Mouse (Mus musculus): ENCODE data around the gene Casd1.

The Casd1 gene

DNA sequence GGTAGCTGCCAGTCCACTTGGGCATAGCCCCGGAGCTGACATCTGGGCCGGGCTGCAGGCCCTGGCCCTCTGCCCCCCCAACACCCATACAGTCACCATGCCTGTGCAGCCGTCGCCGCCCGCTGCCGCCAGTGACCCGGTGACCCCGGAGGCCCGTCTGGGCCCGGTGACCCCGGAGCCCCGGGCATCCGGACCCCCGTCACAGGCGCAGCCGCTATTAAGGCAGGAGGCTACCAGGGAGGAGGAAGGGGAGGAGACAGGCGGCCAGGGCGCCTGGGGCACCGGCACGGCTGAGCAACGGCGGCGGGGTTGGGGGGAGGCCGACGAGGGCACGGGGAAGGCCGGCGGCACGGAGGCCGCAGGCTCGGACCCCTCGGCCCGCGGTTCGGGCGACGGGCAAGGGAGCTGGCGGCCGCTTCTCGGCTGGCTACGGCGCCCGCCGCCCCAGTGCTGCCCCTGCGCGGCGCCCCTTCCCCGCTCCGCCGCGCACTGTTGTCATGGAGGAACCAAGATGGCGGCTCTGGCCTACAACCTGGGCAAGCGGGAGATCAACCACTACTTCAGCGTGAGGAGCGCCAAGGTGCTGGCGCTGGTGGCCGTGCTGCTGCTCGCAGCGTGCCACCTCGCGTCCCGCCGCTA lies at the start of gene Casd1:
Gene Casd1 (plus strand): TSS at position 182 of the 639 bp plus-strand sequence.
- DNase-seq (ENCODE audit: low spot score), result peak; percentile 84

DNA sequence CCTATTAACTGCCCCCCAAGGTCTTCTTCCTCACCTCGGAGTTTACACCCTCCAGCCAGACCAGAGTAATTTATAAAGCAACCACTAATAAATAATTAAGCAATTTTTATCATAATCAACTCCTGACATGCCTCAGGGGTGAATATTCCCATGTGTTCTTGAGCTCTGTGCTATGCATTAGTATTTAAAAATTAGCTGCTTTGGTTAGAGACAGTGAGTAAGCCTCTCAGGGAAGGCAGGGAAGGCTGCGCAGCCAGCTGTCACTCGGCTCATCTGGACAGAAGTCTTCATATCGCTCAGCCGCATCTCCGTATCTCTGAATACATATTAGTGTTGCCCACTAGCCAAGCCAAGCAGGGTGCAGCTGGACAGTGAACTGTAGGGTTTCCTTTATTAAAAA lies 45.3 kb upstream of the Casd1 start:
- no peak for DNase-seq (ENCODE audit: low spot score)

DNA sequence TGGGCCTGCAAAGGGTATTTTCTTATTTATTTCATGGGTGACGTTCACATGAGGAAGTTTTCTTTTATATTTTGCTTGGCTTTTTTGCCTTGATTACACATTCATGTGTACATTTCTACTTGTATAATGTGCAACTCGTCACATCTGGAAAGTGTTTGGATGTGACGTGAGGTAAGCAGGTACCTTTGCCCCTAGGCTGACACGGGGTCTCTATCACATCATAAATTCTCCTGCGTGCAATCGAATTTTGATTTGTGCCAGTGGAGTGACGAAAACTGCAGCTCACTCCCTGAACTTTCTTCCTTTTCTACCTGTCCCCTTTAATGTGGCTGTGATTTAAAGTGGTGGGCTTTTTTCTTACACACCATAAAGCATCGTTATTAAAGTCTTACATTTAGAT lies 43.6 kb upstream of the Casd1 start:
- DNase-seq (ENCODE audit: low spot score), result peak; percentile 56

DNA sequence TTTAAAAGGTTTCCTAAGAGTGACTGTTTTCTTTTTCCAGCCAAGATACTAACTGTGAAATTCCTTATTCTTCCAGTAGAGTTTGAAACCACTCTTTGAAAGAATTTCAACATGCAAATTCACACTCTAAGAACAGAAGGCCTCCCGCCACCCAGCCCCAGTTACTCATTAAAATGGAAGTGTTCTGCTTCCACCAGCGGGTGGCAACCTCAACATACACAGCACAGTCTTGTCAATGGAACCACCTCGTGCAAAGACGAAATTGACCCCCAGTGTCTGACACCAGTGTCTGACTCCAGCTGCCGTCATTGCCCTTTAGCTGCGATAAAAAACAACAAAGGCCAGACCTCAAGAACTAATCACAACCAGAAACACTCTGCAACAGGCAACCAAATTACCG lies 43.0 kb upstream of the Casd1 start:
- peak; percentile 92 for DNase-seq (ENCODE audit: low spot score)

DNA sequence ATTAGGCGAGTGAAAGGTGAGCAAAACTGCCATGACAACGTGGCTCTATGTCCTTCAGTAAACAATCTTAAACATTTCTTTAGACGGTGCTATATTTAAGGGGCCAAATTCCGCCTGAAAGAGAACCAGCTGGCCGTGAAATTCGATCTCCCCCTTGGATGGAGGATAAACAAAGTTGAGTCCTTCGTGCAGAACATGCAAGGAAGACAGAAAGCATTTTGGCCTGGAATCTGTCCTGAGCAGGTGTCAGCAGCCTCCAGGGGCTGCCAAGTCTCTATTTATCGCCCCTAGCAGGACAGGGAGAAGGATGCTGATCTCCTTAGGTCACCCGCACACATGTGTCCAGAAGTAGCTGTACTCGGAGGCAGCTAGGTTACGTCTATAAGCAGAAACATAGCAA lies 39.5 kb upstream of the Casd1 start:
- peak; percentile 81 for DNase-seq (ENCODE audit: low spot score)

DNA sequence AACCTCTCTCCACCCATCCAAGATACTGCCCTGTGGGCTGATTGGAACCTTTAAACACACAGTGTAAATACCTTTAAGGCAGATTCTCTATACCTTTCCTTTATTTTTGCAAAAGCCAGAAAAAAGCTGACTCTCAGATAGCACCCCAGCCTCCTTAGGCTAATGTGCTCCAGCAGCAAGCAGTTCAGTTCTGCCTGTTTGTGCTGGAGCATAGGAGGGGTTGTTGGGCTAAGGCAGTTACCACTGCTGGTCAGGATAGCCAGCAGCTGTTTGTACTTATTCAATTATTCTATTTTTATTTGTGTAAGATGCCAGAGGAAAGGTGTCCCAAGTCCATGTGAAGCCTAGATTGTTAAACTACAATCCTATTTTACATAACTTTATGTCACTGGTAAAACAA lies 39.0 kb upstream of the Casd1 start:
- DNase-seq (ENCODE audit: low spot score), result peak; percentile 51

DNA sequence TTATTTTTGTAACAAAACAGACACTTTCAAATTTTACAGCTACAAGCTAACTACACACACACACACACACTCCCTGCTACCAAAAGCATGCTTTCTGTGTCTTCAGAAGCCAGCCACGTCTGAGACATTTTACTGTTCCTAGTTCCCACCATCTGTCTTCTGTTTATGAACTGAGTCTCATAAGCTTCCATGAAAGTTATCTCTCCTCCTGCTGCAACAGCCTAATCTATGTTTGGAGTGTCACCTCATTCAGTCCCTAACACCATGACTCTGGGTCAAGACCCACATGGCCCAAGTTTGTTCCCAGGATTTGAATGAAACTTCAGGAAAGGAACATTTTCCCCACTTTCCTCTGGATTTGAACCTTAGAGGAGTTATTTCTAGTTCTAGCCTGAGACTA lies 38.2 kb upstream of the Casd1 start:
- DNase-seq (ENCODE audit: low spot score), result no peak

DNA sequence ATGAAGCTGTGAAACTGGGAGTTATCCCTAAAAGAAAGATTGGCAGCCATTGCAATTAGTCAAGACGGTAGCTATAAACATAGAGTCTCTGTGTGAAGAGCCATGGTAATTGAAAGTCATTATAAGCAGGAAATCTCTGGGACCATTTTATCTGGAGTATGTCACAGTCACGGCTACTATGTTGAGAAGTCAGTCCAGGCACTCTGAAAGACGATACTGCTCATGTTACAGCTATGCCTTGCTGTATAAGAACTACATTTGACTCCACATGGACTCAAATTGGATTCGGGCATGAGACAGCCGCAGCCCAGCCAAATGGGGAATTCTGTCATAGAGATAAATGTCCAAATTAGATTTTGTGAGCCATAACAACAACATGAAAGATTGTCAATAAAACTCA lies 37.2 kb upstream of the Casd1 start:
- DNase-seq (ENCODE audit: low spot score), result peak; percentile 40

DNA sequence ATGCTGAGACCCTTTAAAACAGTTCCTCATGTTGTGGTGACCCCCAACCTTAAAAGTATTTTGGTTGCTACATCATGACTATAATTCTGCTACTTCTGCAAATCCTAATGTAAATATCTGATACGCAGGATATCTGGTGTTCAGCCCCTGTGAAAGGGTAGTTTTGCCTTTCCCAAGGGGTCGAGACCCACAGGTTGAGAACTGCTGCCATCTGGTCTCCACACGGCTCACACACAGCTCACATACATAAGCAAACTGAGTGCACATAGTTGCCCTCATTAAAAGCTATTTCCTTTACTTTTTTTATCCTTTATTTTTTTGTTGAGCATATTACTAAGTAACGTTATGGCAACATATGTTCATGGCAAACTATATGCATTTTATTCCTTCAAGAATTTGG lies 30.2 kb upstream of the Casd1 start:
- peak; percentile 70 for DNase-seq (ENCODE audit: low spot score)

DNA sequence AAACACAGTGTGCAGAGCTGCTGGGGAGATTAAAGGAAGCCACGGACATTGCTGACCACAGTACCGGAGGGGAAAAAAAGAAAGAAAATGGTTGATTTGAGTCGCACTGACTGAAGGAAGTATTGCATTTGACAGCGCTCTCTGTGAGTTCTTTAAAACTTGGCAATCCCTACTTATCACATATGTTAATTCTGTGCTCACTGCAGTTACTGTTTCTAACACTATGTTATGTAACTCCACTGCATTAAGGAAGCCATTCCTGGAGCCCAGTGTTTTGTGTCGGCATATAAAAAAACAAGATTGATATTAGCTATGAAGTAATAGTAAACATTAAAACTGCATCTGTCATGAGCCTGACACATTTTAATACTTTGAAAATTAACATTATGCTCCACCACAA lies 22.9 kb upstream of the Casd1 start:
- DNase-seq (ENCODE audit: low spot score), result no peak

DNA sequence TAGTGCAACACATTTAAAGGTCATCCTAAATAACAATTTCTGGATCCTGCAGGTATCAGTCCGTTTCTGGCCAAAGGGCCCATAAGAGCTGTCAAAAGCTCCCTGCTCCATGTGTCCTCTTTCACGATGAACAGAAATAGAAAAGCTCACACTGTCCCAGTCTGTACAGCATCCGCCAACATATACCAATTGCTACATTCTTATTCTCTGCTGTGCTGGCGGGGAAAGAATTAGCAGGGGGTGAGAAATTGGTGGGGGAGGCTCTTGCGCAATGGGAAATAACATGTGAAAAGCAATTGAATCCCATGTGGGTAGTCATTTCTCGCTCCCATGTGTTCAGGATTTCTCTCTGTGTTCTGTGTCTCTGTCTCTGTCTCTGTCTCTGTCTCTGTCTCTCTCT lies 22.3 kb upstream of the Casd1 start:
- no peak for DNase-seq (ENCODE audit: low spot score)

DNA sequence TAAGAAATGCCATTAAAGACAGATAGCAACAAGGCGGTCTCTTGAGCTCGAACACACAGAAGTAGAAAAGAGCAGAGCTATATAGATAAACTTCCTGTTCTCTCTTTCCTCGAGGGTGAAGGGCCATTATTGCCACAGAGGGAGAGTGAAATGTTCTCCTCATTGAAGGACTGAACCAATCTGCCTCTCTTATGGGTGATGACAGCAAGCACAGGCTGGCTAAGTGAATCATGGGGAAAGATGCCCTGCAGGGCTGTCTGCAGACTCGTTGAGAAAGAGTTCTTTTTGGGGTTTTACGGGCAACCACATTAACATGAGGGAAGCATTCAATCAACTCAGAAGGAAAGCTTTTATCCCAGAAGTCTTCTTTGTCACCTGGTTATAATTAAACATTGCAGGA lies 21.0 kb upstream of the Casd1 start:
- no peak for DNase-seq (ENCODE audit: low spot score)

DNA sequence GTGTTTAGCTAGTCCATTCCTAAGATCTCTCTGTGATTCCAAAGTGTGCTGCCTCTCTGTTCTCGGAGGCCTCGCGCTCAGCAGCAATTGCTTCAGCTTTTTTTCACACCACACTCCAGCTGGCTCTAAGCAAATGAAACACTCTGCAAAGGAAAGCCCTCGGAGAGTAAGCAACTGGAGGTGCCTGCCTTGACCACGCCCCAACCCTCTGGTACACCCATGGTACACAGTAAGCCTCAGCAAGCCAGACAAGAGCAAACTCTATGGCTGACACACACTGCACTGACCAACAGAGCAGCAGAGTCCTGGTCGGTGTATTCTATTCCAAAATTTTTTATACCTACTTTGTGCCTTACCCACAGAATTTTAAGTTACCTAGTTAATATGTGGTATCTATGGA lies 17.2 kb upstream of the Casd1 start:
- no peak for DNase-seq (ENCODE audit: low spot score)

DNA sequence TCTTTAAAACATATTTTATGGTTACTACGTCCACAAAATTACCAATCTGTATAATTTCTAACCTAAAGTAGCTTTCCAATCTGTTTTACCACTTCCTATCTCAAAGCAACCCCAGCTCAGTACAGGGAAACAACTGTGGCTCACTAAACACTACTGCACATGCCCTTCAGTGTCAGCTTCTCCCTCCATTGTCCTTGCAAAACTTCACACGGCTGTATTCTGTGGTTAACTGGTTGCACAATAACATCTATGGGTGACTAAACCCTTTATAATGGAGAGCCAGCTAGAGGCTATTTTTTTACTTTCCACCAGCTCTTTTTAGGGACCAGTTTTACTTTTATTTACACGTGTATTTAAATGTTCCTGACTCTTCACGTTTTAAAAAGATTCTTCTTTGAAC lies 12.7 kb upstream of the Casd1 start:
- no peak for DNase-seq (ENCODE audit: low spot score)

DNA sequence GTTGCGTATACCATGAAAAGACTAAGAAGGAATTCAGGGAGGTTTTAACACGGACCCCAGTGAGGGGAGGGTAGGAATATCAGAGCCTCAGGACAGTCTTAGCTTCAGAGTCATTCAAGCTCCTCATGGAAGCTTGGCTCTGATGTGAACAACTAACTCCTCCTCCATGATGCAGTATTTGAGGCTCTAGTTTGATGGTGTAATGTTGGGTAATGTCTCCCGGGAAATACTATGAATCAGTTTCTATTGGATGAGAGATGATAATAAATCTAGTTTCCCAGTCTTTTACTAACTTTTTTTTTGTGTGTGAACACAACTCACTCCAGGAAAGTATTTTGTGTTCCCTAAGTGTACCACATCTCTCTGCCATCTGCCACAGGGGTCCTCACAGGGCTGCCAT lies 11.9 kb upstream of the Casd1 start:
- DNase-seq (ENCODE audit: low spot score), result no peak

DNA sequence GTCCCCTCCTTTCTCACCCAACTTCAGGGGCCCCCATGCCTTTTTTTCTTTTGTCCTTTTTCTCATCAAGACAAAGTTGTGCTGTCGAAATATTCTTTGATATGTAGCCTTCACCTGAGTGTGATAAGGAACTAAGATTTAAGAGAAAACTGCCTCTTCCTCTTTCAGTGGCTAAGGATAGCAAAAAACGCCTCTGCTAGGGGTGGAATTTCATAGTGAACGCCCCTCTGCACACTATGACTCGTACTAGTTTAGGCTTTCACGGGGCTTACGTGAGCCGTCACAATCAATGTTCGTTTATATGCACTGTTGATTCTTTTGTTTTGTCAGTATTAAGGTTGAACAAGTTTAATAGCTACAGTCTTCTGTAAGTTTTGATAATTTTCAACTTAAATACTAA lies 10.6 kb upstream of the Casd1 start:
- no peak for DNase-seq (ENCODE audit: low spot score)

DNA sequence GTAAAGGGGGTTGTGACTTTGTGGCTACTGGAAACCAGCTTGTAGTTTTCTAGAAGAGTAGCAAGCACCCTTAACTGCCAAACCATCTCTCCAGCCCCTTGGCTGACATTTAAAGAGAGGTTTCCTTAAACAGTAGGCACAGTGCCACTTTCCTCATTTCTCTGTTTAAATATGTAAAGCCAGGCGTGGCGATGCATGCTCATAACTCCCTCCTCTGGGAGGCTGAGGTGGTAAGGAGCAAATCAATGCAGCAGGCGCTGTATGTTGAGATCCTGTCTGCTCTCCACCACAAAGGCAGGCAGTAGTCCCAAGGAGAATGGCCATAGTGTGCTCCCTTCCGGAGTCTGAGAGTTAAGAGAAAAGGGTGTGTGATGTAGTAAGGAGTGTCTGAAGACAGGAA lies 2.9 kb upstream of the Casd1 start:
- no peak for DNase-seq (ENCODE audit: low spot score)

DNA sequence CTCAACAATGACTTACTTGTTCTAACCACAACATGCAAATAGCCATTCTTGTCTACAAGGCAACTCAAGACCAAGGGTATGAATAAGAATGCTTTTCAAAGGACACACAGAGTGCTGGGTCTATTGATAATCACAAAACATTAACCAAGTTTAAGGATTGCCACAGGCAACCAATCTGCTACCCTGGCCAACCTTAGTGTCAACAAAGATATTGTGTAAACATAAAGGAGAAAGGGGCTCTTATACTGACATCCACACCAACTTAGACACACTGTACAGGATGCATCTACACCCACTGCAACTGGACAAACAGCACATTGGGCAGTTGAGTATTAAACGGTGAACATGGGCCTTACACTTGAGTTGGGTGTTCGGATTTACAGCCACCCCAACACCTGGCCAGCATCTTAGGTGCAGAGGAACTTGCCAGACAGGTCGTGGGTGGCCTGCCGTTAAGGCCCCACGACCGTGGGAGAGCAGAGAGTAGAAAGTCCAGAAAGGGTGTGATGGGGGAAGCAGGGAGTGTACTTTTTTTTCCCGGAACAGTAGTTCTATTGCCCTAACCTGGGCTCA lies 468 bp upstream of the Casd1 start:
- no peak for DNase-seq (ENCODE audit: low spot score)

DNA sequence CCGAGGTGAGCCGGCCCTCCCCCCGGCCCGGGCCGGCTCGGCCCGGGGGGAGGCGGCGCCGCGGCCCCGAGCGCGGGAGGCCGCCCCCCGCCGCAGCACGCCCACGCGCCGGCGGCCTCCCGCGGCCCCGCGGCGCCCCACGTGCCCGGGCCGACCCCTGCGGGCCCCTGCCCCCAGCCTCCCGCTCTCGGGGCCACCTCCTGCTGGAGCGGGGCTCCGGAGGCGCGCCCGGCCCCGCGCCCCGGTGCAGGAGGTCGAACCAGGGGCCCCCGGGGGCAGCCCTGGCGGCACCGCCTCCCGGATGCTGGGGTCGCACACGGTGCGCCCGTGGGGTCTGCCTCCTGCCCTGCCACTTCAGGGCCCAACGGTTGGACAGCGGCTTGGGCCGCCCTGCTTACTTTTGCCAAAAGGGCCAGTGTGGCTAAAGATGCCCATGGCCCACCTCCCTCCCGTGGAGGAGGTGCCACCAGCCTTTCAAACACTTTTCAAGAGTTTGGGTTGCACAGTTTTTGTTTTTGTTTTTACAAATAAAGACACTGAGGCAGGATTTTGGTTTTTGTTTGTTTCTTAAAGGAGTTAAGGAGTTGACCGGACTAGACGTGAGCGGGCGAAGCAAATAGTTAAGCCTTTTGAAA lies 775 bp downstream of the Casd1 start:
- DNase-seq (ENCODE audit: low spot score), result peak; percentile 70

DNA sequence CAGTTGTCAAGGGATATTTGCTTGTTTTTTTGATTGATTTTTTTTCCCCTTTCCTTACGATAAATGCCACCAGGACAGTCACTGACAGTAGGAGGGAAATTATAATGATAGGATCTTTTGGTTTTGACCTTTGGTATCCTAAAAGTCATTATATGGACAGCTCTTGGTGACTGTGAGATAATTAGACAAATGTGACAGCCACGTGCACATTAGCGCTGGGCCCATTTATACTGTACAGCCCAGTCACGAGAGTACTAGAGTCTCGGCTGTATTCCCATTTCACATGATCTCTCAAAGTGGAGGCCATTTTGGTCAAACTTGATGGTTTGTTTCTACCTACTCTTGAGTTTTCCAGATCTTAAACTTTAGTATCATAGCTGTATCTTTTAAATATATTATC lies 1.4 kb downstream of the Casd1 start:
- no peak for DNase-seq (ENCODE audit: low spot score)

DNA sequence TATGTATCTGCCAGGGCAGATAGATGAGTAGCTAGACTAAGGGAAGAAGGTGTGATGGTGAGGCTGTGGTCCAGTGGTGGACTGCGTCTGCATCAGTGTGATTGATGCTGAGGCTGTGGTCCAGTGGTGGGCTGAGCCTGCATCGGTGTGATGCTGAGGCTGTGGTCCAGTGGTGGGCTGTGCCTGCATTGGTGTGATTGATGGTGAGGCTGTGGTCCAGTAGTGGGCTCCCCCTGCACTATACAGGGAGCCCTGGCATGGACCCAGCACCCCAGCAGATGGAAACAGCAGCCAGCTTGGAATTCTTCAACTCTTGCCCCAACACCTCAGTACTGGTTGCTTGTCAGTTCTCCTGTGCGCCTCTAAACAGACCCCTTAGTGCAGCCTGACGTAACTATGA lies 5.8 kb downstream of the Casd1 start:
- no peak for DNase-seq (ENCODE audit: low spot score)

DNA sequence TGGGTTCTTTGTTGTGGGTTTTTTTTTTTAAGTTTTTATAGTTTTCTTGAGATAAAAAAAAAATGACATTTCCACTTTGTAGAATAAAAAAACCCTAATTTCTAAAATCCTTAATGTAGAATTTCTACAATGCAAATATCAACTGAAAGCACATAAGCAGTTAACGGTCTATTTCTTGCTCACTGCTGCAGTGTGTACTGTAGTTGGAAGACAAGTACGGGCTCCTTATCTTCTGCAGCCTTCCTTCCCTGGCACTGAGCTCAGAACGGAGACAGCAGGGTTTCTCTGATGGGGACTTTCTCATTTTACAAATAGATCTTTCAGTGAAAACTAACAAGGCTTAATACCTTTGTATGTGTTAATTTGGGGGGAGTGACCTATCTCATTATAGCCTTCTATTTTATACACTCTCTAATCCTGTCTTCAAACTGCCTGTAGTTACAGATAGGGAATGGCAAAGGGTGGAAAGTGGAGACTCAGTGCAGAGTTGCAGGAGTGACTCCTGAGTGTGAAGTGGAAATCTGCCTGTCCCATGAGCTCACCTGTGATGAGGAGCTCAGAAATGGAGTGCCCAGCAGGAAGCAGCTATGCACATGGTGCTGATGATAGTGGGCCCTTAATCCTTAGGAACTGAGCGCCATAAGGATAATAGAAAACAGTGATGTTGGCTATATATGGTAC lies 9.7 kb downstream of the Casd1 start:
- no peak for DNase-seq (ENCODE audit: low spot score)

DNA sequence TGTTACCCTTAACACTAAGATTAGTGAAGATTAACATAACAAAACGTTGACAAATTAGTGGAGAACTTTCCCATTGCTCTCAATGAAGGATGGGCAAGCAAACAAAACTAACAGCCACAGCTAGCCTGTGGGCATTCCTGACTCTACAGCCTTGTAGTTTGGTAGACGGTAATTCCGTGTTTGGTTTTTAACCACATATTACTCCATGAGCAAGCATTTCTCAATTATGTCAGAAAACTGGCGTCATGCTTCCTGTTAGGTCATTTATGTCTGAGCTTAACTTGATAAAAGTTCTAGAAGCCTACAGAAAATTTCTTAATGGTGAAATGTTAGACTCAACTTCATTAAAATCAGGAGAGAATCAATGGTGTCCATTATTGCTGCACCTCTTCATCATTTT lies 11.2 kb downstream of the Casd1 start:
- DNase-seq (ENCODE audit: low spot score), result no peak

Measured in embryo, embryonic 10 days (tissue).